Mouse (Mus musculus): Measurements from ENCODE around the gene Hdhd3. TPM values are rescaled to one million over a fixed set of nuclear protein-coding genes. Genes with fewer than 3 reads are reported as not detected.
"Not testable (repeated sequence)": the region's sequence is repeated elsewhere in the genome, so short reads cannot be mapped to it uniquely, and the experiment has no call there.

Gene Hdhd3
- polyA plus RNA-seq, 1 experiment, result 0.51 TPM

DNA sequence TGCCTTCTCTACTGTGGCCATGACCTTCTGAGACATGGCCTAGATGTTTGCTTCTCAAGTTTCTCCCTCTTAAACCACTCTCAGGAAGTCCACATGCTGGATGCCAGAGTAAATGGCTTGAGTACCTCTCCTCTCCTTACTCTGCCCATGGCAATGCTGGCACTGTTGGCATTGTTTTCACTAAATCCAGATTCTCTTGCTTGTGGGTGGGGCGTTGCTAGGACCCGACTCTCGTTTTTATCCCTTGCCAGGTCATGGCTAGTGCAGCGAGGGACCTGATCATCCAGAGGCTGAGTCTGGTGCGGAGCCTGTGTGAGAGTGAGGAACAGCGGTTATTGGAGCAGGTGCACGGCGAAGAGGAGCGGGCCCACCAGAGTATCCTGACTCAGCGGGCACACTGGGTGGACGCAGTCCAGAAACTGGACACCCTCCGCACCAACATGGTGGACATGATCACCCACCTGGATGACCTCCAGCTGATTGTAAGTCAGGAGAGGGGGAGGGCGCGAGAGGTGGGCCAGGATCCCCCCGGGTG lies 17.0 kb downstream of the Hdhd3 start:
- no peaks in the 10 kb centered on the region for H3K9me3 ChIP-seq (replicated peaks; ENCODE audit: control insufficient read depth, insufficient read depth, low read length, poor library complexity, severe bottlenecking)
- no peaks in the 10 kb centered on the region for H3K27me3 ChIP-seq (ENCODE audit: control insufficient read depth, insufficient read depth, low read length, poor library complexity, severe bottlenecking)
- no peak overlapping the region for H3K9ac ChIP-seq (ENCODE audit: low read depth, poor library complexity, severe bottlenecking)
- no peak overlapping the region for H3K4me3 ChIP-seq (ENCODE audit: low read depth, low read length)
- H3K27ac ChIP-seq (ENCODE audit: insufficient read depth, low read length), result no peak overlapping the region
- TF ChIP-seq POLR2A (IDR thresholded peaks at IDR 0.05; ENCODE audit: insufficient read depth, low read length) (no peak), EP300 (IDR thresholded peaks at IDR 0.05; ENCODE audit: insufficient read depth, low read depth, low read length) (no peak), CTCF (IDR thresholded peaks at IDR 0.05; ENCODE audit: low read depth, low read length) (no peak)
- no peaks in the 10 kb centered on the region; the same call in 1 of the 2 replicates for H3K36me3 ChIP-seq (ENCODE audit: control insufficient read depth, insufficient read depth, low read length, poor library complexity, severe bottlenecking)
- H3K4me1 ChIP-seq (ENCODE audit: control insufficient read depth, insufficient read depth, low read length), result no peaks in the 10 kb centered on the region

DNA sequence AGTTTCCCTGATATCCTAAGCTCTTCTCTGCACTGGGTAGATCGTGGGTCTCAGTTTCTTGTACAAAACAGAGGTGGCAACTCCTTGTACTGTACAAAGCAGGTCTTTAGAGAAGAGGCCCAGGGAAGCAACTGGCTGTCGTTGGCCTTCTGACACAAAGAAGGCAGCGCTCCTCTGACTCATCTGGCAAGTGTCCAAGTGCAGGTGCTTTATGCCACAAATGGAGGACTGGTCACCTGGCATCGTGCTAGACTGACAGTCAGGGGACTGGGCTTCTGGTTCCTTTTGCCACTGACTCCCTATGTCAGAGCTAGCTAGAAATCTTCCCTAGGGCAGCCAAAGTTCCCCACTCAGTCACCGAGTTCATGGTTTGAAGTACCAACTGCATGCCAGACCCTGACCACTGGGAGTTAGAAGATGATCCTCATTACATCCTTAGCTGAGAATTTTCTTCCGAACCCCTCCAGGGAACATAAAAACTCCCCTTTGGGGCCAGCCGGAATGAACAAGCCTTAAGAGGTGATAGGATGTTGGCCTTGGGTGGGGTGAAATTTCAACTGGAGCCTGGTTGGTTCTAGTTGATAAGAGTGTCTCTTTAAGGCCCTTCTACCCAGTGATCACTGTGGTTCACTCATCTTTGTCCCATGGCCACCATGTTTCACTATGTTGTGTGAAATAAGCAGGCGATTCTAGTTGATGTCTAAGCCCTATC lies 17.7 kb downstream of the Hdhd3 start:
- no peak overlapping the region for H3K9ac ChIP-seq (ENCODE audit: low read depth, poor library complexity, severe bottlenecking)
- H3K27ac ChIP-seq (ENCODE audit: insufficient read depth, low read length), result no peak overlapping the region
- no peaks in the 10 kb centered on the region for H3K4me1 ChIP-seq (ENCODE audit: control insufficient read depth, insufficient read depth, low read length)
- no peaks in the 10 kb centered on the region; the same call in 1 of the 2 replicates for H3K36me3 ChIP-seq (ENCODE audit: control insufficient read depth, insufficient read depth, low read length, poor library complexity, severe bottlenecking)
- H3K4me3 ChIP-seq (ENCODE audit: low read depth, low read length), result no peak overlapping the region
- no peak for TF ChIP-seq EP300 (IDR thresholded peaks at IDR 0.05; ENCODE audit: insufficient read depth, low read depth, low read length)
- TF ChIP-seq POLR2A (IDR thresholded peaks at IDR 0.05; ENCODE audit: insufficient read depth, low read length), result no peak
- TF ChIP-seq CTCF (IDR thresholded peaks at IDR 0.05; ENCODE audit: low read depth, low read length), result no peak
- H3K9me3 ChIP-seq (replicated peaks; ENCODE audit: control insufficient read depth, insufficient read depth, low read length, poor library complexity, severe bottlenecking), result no peaks in the 10 kb centered on the region
- H3K27me3 ChIP-seq (ENCODE audit: control insufficient read depth, insufficient read depth, low read length, poor library complexity, severe bottlenecking), result no peaks in the 10 kb centered on the region

DNA sequence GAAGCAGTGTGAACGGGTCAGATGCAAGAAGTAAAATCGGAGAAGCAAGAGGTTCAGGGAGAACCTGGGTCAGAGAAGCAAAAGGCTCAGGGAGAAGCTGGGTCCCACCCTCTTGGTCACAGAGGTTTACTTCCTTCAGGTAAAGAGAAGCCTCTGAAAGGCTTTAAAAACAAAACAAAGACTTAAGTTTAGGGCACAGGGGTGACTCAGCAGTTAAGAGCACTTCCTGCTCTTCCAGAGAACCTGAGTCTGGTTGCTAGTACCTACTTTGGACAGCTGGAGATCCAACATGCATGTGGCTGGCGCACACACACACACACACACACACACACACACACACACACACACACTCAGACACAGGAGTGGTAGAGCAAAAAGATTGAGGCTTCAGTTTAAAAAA lies 18.3 kb downstream of the Hdhd3 start:
- H3K4me1 ChIP-seq (ENCODE audit: control insufficient read depth, insufficient read depth, low read length), result no peaks in the 10 kb centered on the region
- no peaks in the 10 kb centered on the region for H3K27me3 ChIP-seq (ENCODE audit: control insufficient read depth, insufficient read depth, low read length, poor library complexity, severe bottlenecking)
- no peaks in the 10 kb centered on the region for H3K9me3 ChIP-seq (replicated peaks; ENCODE audit: control insufficient read depth, insufficient read depth, low read length, poor library complexity, severe bottlenecking)
- no peak overlapping the region for H3K9ac ChIP-seq (ENCODE audit: low read depth, poor library complexity, severe bottlenecking)
- no peak overlapping the region for H3K4me3 ChIP-seq (ENCODE audit: low read depth, low read length)
- no peak for TF ChIP-seq EP300 (IDR thresholded peaks at IDR 0.05; ENCODE audit: insufficient read depth, low read depth, low read length)
- TF ChIP-seq POLR2A (IDR thresholded peaks at IDR 0.05; ENCODE audit: insufficient read depth, low read length), result no peak
- TF ChIP-seq CTCF (IDR thresholded peaks at IDR 0.05; ENCODE audit: low read depth, low read length), result no peak
- no peak overlapping the region for H3K27ac ChIP-seq (ENCODE audit: insufficient read depth, low read length)
- H3K36me3 ChIP-seq (ENCODE audit: control insufficient read depth, insufficient read depth, low read length, poor library complexity, severe bottlenecking), result no peaks in the 10 kb centered on the region; the same call in 1 of the 2 replicates

DNA sequence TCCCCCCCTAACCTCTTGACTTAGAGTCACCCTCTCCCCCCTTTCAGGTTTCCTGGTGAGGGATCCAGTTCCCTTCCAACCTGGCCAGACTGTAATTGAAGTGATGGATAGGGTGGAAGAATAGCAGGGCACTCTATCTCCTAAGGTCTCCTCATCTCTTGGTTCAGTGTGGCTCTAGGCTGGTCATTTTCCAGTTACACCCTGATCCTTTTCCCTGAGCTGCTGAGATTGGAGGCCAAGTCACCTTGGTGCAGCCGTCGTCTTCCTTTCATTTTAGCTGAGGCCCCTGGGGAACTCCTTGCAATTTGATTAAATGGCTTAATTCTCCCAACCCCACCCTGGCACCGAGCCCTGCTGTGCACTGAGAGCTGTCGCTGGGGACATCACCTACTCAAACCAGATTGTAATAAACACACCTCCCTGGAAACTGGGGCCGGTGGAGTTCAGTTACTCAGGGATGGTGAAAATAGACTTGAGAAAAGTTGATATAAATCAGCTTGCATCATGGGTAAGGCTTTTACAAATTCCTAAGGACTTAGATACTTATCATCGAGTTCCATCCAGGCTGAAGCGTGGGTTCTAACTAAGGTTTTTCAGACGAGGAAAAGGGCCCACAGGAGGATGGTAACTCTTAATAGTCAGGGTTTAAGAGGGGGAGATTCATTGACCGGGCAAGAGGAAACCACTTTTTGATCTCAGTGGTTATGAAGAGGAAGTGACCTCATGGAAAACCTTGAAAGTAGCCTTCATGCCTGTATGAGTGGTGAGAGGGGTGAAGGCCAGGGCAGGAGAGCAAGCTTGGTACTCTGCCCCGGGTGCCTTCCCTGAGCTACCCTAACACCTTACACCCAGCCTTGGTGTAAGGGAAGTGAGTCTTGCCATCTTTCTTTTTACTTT lies 22.3 kb downstream of the Hdhd3 start:
- Histone ChIP-seq H3K9me3 (replicated peaks; ENCODE audit: control insufficient read depth, insufficient read depth, low read length, poor library complexity, severe bottlenecking) (no peaks in the 10 kb centered on the region), H3K9ac (ENCODE audit: low read depth, poor library complexity, severe bottlenecking) (peak overlapping the region; percentile 73), H3K27ac (ENCODE audit: insufficient read depth, low read length) (no peak overlapping the region), H3K4me1 (ENCODE audit: control insufficient read depth, insufficient read depth, low read length) (no peaks in the 10 kb centered on the region), H3K4me3 (ENCODE audit: low read depth, low read length) (peak overlapping the region; percentile 79), H3K27me3 (ENCODE audit: control insufficient read depth, insufficient read depth, low read length, poor library complexity, severe bottlenecking) (peaks cover 1% of the 10 kb centered on the region; the same call in 1 of the 2 replicates), H3K36me3 (ENCODE audit: control insufficient read depth, insufficient read depth, low read length, poor library complexity, severe bottlenecking) (no peaks in the 10 kb centered on the region)
- TF ChIP-seq EP300 (IDR thresholded peaks at IDR 0.05; ENCODE audit: insufficient read depth, low read depth, low read length) (no peak), POLR2A (IDR thresholded peaks at IDR 0.05; ENCODE audit: insufficient read depth, low read length) (no peak), CTCF (IDR thresholded peaks at IDR 0.05; ENCODE audit: low read depth, low read length) (no peak)

DNA sequence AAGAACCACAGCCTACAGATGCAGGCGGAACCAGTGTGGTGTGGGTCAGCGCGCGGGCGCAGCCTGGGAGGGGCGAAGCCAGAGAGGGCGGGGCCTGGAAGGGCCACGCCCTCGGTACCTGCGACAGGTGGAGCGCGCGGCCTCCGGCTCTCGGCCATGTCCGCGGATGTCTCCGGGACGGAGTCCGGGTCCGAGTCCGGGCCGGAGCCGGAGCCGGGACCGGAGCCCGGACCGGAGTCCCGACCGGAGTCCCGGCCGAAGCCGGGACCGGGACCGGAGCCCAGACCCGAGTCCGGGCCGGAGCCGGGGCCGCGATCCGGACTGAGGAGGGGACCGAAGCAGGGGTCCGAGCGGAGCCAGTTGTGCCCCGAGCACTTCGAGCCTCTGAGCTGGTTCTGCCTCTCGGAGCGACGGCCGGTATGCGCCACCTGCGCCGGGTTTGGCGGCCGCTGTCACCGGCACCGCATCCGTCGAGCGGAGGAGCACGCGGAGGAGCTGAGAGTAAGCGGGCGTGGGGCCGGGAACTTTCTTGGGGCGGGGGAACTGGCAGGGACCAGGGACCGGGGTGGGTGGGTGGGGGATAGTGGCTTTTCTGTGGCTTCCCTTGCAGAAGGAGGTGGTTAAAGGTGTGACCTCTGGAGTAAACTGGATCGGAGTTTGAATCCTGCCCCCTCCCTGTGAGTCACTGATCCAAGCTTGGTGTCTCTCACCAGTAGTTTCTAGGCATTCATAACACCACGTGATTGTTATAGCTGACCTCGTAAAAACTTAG lies 23.1 kb downstream of the Hdhd3 start, which contains the start of gene Bspry:
Gene Bspry, plus strand, starts transcription at position 117 of the 772 bp plus-strand sequence.
- Histone ChIP-seq H3K36me3 (ENCODE audit: control insufficient read depth, insufficient read depth, low read length, poor library complexity, severe bottlenecking) (no peaks in the 10 kb centered on the region), H3K27me3 (ENCODE audit: control insufficient read depth, insufficient read depth, low read length, poor library complexity, severe bottlenecking) (peaks cover 1% of the 10 kb centered on the region; the same call in 1 of the 2 replicates), H3K27ac (ENCODE audit: insufficient read depth, low read length) (0 out of 2 replicates have a peak within 1 kb of the TSS, but pooled peaks have one; percentile 46), H3K4me1 (ENCODE audit: control insufficient read depth, insufficient read depth, low read length) (no peaks in the 10 kb centered on the region), H3K4me3 (ENCODE audit: low read depth, low read length) (peak within 1 kb of the TSS; percentile 79), H3K9ac (ENCODE audit: low read depth, poor library complexity, severe bottlenecking) (peak within 1 kb of the TSS; percentile 73), H3K9me3 (replicated peaks; ENCODE audit: control insufficient read depth, insufficient read depth, low read length, poor library complexity, severe bottlenecking) (no peaks in the 10 kb centered on the region)
- TF ChIP-seq POLR2A (IDR thresholded peaks at IDR 0.05; ENCODE audit: insufficient read depth, low read length), result peak; percentile 34
- TF ChIP-seq CTCF (IDR thresholded peaks at IDR 0.05; ENCODE audit: low read depth, low read length), result no peak

DNA sequence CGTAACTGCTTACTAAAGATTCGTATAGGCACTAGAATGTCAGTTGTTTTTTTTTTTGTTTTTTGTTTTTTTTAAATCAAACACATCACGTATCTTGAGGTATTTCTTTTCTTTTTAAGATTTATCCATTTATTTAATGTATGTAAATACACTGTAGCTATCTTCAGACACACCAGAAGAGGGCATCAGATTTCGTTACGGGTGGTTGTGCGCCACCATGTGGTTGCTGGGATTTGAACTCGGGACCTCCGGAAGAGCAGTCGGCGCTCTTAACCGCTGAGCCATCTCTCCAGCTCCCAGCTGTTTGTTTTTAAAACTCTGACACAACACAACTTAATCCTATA lies 23.7 kb downstream of the Hdhd3 start:
- peak overlapping the region; percentile 73 for H3K9ac ChIP-seq (ENCODE audit: low read depth, poor library complexity, severe bottlenecking)

More for the DNA sequence above, 23.7 kb downstream of the Hdhd3 start:
- not testable (repeated sequence) for H3K27me3 ChIP-seq (ENCODE audit: control insufficient read depth, insufficient read depth, low read length, poor library complexity, severe bottlenecking); H3K27ac ChIP-seq (ENCODE audit: insufficient read depth, low read length); H3K4me1 ChIP-seq (ENCODE audit: control insufficient read depth, insufficient read depth, low read length); H3K9me3 ChIP-seq (replicated peaks; ENCODE audit: control insufficient read depth, insufficient read depth, low read length, poor library complexity, severe bottlenecking); H3K36me3 ChIP-seq (ENCODE audit: control insufficient read depth, insufficient read depth, low read length, poor library complexity, severe bottlenecking)
- peak overlapping the region; percentile 79 for H3K4me3 ChIP-seq (ENCODE audit: low read depth, low read length)

All from ES-Bruce4 (cell line).